Mouse (Mus musculus): ENCODE measurements around the gene Ostn. TPM values are rescaled to one million over a fixed set of nuclear protein-coding genes. Genes with fewer than 3 reads are reported as not detected.

Ostn gene
- polyA plus RNA-seq, 1 experiment = not detected

DNA sequence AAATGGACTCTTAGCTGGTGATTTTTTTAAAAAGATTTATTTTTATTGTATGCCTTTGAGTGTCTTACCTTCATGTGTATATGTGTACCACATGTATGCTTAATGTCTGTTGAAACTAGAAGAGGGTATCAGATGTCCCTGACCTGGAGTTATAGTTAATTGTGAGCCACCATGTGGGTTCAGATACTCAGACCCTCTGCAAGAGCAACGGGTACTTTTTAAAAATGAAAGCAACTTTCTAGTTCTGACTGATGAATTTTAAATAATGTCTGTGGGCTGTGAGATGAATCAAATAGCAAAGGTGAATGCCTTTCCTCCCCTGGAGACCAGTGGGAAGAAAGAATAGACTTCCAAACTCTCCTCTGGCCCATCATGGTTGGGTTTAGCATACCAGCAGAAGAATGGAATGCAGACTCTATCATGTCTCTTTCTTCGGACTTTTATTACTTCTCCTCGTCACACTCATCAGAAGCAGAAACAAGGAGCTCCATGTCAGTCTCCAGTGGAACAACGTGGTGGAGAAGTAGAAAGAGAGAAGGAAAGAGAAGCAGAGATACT, 79.6 kb downstream of the Ostn start:
- WGBS = 64% methylated on average over 4 of the region's 4 CpGs
- DNase-seq (ENCODE audit: low read depth, low spot score) = no peak

DNA sequence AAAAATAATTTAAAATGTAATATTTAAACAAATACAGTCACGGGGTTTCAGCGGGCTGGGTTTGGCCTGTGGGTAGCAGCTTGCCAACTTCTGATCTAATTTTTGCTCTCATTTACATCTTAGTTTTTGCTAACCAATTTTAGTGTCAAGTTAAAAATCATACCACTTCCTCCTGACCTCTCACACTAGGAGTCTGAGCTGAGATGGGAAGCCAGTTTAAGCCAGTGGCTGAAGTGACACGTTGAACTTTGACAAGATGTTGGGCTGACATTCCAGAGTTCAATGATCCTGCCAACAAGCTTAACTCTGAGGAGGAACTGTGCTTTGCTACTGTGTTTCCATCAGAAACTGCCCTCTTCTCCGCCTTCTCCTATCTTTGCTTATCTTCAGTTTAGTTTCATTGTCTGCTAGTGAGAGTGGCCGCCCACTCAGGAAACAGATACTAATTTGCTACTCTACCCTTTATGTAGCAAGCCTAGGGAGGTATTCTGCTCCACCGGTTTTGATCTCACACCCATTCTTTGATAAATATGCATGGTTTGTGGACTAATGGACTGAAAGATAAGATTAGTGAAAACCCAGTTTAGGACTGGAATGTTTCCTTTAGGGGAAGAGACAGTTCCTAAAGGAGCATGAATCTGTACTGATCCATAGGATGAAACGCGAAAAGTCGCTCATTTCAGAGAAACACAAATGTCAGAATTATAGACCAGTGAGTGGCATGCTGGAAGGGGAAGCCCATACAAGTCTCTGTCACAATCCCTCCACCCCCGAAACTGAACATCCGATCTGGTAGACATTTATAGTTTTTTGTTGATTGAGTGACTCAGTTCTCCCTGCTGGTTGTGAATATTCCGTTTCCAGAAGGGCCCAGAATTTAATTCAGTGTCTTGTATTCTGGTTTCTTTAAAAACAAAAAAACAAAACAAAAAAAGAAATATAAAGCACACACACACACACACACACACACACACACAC, 80.6 kb downstream of the Ostn start:
- DNase-seq (ENCODE audit: low read depth, low spot score) = no peak
- 18% methylated on average over 12 of the region's 12 CpGs for WGBS

DNA sequence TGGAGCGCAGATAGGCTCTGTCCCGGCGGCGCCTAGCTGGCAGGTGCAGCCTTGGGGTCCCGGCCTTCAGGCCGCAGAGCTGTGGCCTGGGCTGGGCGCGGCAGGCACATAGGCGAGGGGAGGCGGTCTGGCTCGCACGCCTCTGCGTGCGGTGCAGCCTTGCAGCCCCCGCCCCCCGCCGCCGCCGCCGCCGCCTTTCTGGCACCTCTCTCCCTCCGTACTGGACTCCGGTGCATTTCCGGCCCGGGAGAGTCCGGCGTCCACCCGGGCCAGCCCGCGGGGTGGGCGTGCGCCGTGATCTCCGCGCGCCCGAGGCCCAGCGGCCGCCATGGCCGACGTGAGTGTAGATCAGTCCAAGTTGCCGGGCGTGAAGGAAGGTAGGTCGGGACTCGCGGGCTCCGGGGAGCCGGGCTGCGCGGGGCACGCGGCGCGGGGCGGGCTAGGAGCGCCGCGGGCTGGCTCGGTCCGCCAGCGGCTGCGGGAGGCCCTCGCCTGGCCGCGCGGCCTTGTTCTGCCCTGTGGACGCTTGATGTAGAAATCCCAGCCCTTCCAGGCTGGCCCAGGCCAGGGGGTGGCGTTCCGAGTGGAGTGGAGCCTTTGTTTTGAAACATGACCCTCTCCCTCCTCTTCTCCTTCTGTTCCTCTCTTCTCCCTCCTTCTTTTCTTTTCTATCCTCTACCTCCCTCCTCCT, 81.6 kb downstream of the Ostn start, which contains the start of gene Ccdc50:
TSS of gene Ccdc50 (plus strand) at position 109 of the 691 bp plus-strand sequence.
- no peak for DNase-seq (ENCODE audit: low read depth, low spot score)
- WGBS = under 1% methylated on average over 69 of the region's 69 CpGs

DNA sequence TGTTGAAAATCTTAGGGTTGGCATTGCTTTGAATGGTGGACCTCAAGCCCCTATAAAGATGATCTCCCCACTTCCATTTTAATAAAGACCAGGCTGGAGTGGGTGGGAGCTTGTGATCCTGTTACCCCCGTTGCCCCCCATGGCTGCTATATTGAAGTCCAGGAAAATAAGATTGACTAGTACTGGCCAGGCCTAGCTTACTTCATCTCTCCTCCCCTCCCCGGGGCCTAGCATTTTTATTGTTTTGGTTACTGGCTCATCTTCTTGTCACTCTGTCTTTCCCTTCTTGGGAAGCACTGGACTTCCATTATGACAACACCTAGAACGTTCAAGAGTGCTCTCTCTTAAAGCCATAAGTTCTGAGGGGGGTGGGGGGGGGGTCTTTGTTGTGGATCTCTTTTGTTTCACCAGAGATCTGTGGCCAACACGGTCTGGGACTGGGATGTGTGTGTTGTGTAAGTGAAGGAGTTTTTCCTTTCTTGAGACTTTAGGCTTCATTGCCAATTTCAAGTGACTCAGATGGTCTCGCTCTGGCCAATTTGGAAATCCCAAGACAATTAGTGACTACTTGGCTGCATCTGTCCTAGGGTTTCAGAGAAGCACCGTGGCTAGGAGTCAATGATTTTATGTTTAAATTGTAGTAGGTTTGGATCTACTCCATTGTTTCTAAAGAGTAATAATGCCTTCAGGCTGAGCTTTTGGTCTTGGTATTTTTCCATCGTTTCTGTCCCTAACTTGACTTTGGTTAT, 82.4 kb downstream of the Ostn start:
- DNase-seq (ENCODE audit: low read depth, low spot score) = no peak
- WGBS = 11% methylated on average over 7 of the region's 7 CpGs

DNA sequence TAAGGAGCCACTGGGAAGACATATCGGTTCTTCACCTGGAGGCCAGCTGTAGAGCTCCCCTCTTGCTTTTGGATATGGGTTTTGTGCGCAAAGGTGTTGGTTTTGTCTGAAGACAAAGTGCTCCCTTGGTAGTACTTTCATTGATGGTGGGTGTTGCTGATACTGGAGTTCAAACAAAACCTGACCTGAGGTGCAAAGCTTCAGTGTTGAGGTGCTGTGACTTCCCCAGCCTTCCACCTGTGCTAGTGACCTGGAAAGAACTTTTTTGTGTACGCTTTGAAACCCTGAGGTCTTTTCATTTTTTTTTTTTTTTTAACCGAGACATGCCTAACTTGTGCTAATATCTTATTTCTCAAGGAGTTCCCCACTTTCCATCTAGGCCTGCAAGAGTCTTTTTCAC, 83.0 kb downstream of the Ostn start:
- no peak for DNase-seq (ENCODE audit: low read depth, low spot score)
- 72% methylated on average over 4 of the region's 4 CpGs for WGBS

DNA sequence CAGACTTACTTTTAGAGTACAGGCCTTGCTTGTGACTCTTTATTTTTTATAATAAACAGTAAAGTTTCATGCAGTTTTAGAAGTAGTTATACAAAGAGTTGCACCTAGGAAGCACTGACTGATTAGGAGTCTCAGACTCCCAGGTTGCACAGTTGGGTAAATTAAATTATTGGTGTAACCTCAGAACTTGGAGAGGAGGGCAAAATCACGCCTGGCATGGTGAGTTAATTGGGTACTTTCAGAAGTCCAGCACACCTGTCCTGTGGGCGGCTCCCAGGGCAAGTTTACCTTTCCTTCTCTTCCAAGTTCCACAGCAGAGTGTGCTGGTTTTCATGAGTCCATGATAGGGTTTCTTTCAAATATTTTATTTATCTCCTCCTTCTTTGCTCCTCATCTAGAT, 84.6 kb downstream of the Ostn start:
- no peak for DNase-seq (ENCODE audit: low read depth, low spot score)
- WGBS = 36% methylated on average over 2 of the region's 2 CpGs

DNA sequence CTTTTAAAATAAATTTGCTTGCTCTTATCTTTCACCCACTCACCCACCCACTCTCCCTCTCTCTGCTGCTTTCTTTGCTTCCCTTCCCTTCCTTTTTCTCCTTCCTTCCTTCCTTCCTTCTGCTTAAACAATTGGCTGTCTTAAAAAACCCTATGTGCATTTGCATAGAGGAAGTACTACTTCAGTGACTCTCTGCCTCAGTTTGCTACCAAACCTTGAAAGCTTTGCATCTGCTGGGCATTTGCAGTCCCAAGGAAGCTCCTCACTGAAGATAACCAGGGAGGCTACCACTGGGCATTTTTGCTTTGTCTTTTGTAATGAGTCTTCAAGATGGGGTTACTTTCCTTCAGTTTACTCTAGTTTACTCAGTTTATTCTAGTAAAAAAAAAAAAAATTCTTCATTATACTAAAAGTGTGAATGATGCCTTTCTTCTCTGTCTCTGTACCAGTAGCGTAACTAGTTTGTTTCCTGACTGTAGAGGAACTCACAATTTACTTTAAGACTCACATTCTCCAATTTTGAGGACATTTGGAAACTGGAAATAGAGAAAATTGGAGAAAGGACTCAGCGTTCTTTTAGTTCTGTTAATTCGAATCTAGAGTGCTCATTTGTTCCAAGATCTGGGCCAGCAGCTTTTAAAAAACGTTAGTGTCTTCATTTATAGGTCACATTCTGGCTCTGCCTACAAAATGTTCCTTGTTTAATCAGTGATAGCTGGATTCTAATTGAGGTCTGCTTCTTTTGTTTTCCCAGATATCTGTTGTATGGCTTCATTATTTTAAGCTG, 88.2 kb downstream of the Ostn start:
- 66% methylated on average over 4 of the region's 4 CpGs for WGBS
- DNase-seq (ENCODE audit: low read depth, low spot score) = no peak

DNA sequence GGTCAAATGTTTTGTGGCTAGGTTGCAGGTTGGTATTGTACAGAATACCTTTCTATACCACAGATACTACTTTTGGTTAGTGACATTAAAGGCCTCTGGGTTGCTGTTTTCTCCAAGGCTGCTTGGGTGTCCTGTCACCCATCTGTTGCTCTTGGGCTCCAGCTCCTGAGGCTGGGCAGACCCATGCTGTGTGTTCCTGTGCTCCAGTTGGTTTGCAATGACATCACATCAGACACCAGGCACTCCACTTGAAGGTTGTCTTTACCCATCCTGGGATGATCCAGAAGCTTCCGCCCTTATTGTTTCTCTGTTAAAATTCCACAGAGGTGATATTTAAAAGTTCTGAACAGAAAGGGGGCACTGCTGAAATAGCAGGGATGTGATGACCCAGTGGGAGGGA, 89.7 kb downstream of the Ostn start:
- 93% methylated on average over 1 of the region's 1 CpGs for WGBS
- DNase-seq (ENCODE audit: low read depth, low spot score) = no peak

DNA sequence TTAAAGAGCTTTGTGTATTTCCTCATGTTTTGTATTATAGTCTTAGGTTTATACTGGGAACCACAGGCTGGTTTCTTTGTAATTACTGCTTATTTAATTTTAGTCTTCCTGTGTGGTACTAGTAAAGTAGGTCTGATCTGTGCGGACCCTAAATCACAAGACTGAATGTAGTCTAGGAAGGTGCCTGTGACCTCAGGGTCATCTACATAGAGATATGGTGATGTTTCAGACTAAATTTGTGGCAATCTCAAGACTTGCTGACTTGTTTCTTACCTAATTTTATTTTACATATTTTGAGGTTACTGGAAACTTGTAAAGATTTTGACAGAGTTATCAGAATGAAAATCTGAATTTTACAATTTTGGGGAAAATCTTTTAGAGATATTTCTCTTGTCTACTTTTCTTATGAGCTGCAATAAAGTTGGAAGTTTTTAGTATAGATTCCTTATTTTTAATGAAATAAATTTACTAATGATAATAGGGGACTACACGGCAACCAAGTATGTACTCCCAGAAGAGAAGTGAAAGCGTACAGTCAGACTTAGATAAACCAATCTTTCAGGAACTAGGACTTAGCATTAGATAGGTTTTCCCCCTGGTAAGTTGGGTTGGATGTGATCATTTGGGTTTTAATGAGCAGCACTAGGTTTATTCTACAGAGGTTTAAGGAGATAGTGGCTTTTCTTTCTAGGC, 91.9 kb downstream of the Ostn start:
- 85% methylated on average over 3 of the region's 3 CpGs for WGBS
- DNase-seq (ENCODE audit: low read depth, low spot score) = no peak

DNA sequence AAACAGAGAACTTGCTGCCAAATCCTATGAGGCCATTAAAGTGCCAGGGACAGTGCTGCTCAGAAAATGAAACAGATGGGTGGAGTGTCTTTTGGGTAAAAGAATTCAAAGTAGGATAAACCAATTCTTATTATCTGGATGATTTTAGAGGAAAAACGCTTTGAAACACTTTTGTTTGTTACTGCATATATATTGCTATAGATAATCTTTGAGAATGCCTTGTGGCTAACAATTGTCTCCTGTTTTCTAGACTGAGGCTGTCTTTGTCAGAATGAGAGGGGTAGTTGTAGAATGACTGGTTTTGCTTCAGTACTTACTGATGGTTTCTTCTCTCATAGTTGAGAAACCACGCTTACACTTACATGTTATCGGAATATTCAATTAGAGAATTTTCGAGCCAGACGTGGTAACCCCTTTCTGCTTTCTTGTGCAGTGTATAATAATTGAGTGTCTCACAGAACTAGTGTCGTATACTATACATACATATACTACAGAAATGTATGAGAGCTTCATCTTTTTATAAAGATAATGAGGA, 92.5 kb downstream of the Ostn start:
- no peak for DNase-seq (ENCODE audit: low read depth, low spot score)
- WGBS = 86% methylated on average over 6 of the region's 6 CpGs

Other genes starting within 250 kb of the Ostn start
- not detected in 2 replicates for gene Uts2b, start 62.8 kb downstream of the Ostn start, polyA plus RNA-seq (2012; rRNA removed)
- gene Ccdc50, start 81.4 kb downstream of the Ostn start, polyA plus RNA-seq (2012; rRNA removed) = 6.3 and 12.1 TPM in 2 replicates